Mouse (Mus musculus) kidney, embryonic 16.5 days (tissue): ENCODE measurements around the gene Fam161a. TPM values are rescaled to one million over a fixed set of nuclear protein-coding genes. Genes with fewer than 3 reads are reported as not detected.

Experiments used
- ATAC-seq: fragments of 200-750 bp; cut with Nextera tagmentation; 2 replicates; pipeline ENCODE4 v1.8.0; 2017; ENCODE audit warnings: moderate TSS enrichment; ENCODE audit not compliant: low FRiP score, low TSS enrichment
- H3K27ac ChIP-seq: fragments of 300-500 bp; sonication (generic); 2 replicates; pipeline ENCODE4 v1.5.1; 2014; ENCODE audit warnings: low read length
- H3K27me3 ChIP-seq: fragments of 300-500 bp; sonication (generic); 2 replicates; pipeline ENCODE4 v1.6.1; 2014; ENCODE audit warnings: low read length, control low read depth, mixed read lengths; ENCODE audit not compliant: insufficient read depth
- H3K36me3 ChIP-seq: fragments of 300-500 bp; sonication (generic); 2 replicates; pipeline ENCODE4 v1.6.1; 2014; ENCODE audit warnings: low read length, control low read depth, mixed read lengths; ENCODE audit not compliant: insufficient read depth
- H3K4me1 ChIP-seq: fragments of 300-500 bp; sonication (generic); 2 replicates; pipeline ENCODE4 v1.6.1; 2014; ENCODE audit warnings: low read length, control low read depth, mixed read lengths; ENCODE audit not compliant: insufficient read depth
- H3K4me2 ChIP-seq: fragments of 300-500 bp; sonication (generic); replicated peaks from 2 replicates; pipeline ENCODE4 v1.6.1; 2014; ENCODE audit warnings: low read depth, low read length
- H3K4me3 ChIP-seq: fragments of 300-500 bp; sonication (generic); 2 replicates; pipeline ENCODE4 v1.5.1; 2014; ENCODE audit warnings: mild to moderate bottlenecking, low read length
- H3K9ac ChIP-seq: fragments of 300-500 bp; sonication (generic); replicated peaks from 2 replicates; pipeline ENCODE4 v1.6.1; 2014; ENCODE audit warnings: low read length
- H3K9me3 ChIP-seq: fragments of 300-500 bp; sonication (generic); 2 replicates; pipeline ENCODE4 v1.6.1; 2016; ENCODE audit warnings: low read length, control low read depth
- WGBS: fragments of 180-500 bp; shearing (Covaris S2); extraction: QIAGEN DNeasy Blood & Tissue Kit; methylation state at CpG from one replicate; pipeline ENCODE4 v1.1.7; 2014; 5-methylcytosine and 5-hydroxymethylcytosine counted together
- polyA plus RNA-seq: library from polyadenylated mRNA; unstranded; fragments of >200 nt; fragmentation: Nextera tagmentation; extraction: Ambion mirVana; gene quantifications from 2 replicates; pipeline ENCODE4 v1.2.1, GENCODE M21; 2015

Fam161a gene
- polyA plus RNA-seq, 1 experiment from 2014 or later = 3.4 TPM

DNA sequence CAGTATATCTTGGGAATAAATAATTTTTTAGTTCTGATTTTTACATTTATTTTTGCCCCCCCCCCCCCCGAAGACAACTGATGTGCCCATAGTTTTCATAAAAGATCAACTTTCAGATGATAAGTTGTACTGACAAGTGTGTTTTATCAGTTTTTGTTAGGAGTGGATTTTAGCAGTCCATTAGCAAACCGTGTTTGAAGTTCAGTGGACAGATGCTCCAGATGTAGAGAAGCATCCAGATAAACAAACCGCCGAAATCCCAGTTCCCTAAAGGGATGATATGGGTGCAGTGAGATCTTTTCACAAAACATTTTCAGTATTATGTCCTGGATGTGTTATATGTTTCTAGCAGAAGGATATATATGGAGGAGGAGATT, 1.5 kb downstream of the Fam161a start:
- Histone ChIP-seq H3K9ac (peak overlapping the region; percentile 81; the same call in 1 of the 2 replicates), H3K4me3 (peak overlapping the region; percentile 56), H3K36me3 (peaks cover 7% of the 10 kb centered on the region), H3K9me3 (no peaks in the 10 kb centered on the region), H3K4me2 (peak overlapping the region; percentile 66), H3K4me1 (peaks cover 6% of the 10 kb centered on the region), H3K27ac (no peak overlapping the region), H3K27me3 (no peaks in the 10 kb centered on the region)
- no peak for ATAC-seq
- WGBS = 38% methylated on average over 4 of the region's 4 CpGs

GRCm38 (mm10) chr11:23013096-23013495, 5.8 kb downstream of the Fam161a start:
- WGBS = 78% methylated on average over 1 of the region's 1 CpGs

DNA sequence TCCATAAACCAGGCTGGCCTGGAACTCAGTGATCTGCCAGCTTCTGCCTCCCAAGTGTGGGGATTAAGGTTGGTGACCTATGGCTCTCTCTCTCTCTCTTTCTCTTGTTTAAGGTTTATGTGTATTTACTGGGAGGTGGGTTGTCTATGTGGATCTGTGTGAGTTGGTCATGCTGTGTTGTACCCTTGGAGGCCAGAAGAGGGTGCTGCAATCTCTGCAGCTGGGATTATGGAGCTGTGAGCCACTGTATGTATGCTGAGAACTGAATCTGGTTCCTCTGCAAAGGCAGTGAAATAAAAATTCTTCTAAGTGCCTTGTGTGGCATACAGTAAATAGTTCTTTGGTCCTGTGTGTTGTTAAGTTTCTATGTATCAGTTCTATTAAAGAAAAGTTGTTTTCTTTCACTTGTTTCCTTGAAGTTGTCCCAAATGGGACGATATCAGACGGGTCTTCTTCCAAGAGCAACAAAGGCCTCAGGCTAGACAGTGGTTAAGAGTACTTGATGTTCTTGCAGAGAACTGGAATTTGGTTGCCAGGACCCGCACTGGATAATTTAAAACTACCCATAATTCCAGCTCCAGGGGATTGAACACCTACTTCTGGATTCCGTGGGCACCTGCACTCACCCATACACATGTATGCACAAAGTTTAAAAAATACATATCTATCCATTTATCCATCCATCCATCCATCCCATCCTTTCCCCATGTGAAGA, 6.4 kb downstream of the Fam161a start:
- H3K9me3 ChIP-seq = peaks cover 4% of the 10 kb centered on the region
- H3K4me2 ChIP-seq = no peak overlapping the region
- WGBS = 89% methylated on average over 4 of the region's 4 CpGs
- H3K4me3 ChIP-seq = no peak overlapping the region
- no peaks in the 10 kb centered on the region for H3K27me3 ChIP-seq
- H3K9ac ChIP-seq = no peak overlapping the region
- H3K27ac ChIP-seq = no peak overlapping the region
- no peaks in the 10 kb centered on the region for H3K36me3 ChIP-seq
- no peak for ATAC-seq
- no peaks in the 10 kb centered on the region for H3K4me1 ChIP-seq

More at GRCm38 (mm10) chr11:23013096-23013495, 5.8 kb downstream of the Fam161a start:
- H3K4me1 ChIP-seq = no peaks in the 10 kb centered on the region
- ATAC-seq = no peak
- H3K9me3 ChIP-seq = no peaks in the 10 kb centered on the region
- H3K4me3 ChIP-seq = no peak overlapping the region
- H3K27me3 ChIP-seq = no peaks in the 10 kb centered on the region
- no peaks in the 10 kb centered on the region for H3K36me3 ChIP-seq
- H3K27ac ChIP-seq = no peak overlapping the region
- no peak overlapping the region for H3K9ac ChIP-seq
- no peak overlapping the region for H3K4me2 ChIP-seq

- no peaks in the 10 kb centered on the region for H3K36me3 ChIP-seq
- WGBS = 72% methylated on average over 6 of the region's 6 CpGs
- H3K9me3 ChIP-seq = peaks cover 4% of the 10 kb centered on the region
- H3K27me3 ChIP-seq = no peaks in the 10 kb centered on the region
- H3K4me2 ChIP-seq = no peak overlapping the region
- no peak overlapping the region for H3K9ac ChIP-seq
- H3K27ac ChIP-seq = no peak overlapping the region
- H3K4me3 ChIP-seq = no peak overlapping the region
- no peak for ATAC-seq
- H3K4me1 ChIP-seq = no peaks in the 10 kb centered on the region
These were observed 7.7 kb downstream of the Fam161a start for GRCm38 (mm10) chr11:23014996-23015395.

DNA sequence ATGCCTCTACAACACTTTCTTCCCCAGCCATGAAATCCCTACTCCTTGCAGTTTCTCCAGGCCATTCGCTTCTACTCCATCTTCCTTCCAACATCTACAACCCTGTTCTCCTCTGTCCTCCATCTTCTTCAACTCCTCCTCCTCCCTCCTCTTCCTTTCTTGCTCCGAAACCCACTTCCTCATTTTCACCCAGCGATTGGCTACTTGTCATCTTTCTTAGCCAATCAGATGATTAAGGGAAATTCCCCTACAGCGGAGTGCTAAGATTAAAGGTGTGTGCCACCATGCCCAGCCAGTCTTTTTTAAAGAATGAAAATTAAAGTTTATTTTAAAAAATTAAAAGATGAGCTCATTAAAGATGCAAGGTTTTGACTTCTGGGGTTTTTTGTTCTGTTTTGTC, 10.6 kb downstream of the Fam161a start:
- Histone ChIP-seq H3K4me3 (no peak overlapping the region), H3K4me1 (0 out of 2 replicates have a peak, but pooled peaks cover 3% of the 10 kb centered on the region), H3K9ac (no peak overlapping the region), H3K27ac (no peak overlapping the region), H3K9me3 (peaks cover 4% of the 10 kb centered on the region), H3K27me3 (no peaks in the 10 kb centered on the region), H3K4me2 (no peak overlapping the region), H3K36me3 (no peaks in the 10 kb centered on the region)
- WGBS = 91% methylated on average over 4 of the region's 4 CpGs
- ATAC-seq = no peak

GRCm38 (mm10) chr11:23020116-23020770, 12.9 kb downstream of the Fam161a start:
- peaks cover 4% of the 10 kb centered on the region for H3K9me3 ChIP-seq
- no peak for ATAC-seq
- no peaks in the 10 kb centered on the region for H3K27me3 ChIP-seq
- WGBS = 52% methylated on average over 24 of the region's 24 CpGs
- H3K4me1 ChIP-seq = 0 out of 2 replicates have a peak, but pooled peaks cover 3% of the 10 kb centered on the region
- no peak overlapping the region for H3K4me2 ChIP-seq
- H3K4me3 ChIP-seq = no peak overlapping the region
- no peak overlapping the region for H3K27ac ChIP-seq
- H3K36me3 ChIP-seq = no peaks in the 10 kb centered on the region
- peak overlapping the region; percentile 17; the same call in 1 of the 2 replicates for H3K9ac ChIP-seq

DNA sequence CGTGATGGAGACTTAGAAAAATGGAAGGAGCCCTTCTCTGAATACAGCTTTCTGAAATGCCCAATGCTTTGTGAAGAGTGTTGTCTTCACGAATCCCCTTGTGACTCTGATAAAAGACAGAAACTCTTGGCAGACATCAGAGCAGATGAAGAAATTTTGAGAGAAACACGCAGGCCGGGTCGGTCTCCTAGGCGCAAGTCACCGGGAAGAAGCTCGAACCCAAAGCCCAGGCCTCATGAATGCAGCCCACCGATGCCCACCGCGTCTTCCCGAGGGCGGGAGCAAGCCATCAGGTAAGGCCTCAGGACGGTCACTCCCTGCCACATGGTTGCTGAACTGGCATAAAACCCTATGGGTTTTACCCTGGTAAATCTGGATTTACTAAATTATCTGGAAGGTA, 13.5 kb downstream of the Fam161a start:
- 93% methylated on average over 14 of the region's 14 CpGs for WGBS
- 0 out of 2 replicates have a peak, but pooled peaks cover 3% of the 10 kb centered on the region for H3K4me1 ChIP-seq
- ATAC-seq = no peak

DNA sequence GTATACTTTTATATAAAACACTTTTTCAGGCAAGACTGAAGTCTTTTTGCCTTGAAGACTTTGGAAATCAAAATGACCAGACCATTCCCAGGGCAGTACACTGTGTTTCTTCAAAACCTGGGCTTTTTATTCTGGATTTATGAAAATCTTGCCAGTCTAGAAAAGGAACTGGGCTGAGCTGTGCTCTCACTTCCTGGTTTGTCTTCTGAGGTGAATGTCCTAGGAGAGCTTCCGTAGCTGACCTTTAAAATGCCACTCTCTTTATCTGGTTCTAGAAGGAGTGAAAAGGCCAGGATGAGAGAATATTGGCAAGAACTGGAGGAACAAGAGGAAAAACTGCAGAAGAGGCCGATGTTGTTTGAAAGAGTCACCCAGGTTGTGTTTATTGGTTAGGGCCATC, 15.8 kb downstream of the Fam161a start:
- H3K4me3 ChIP-seq = no peak overlapping the region
- H3K9ac ChIP-seq = no peak overlapping the region
- ATAC-seq = no peak
- H3K36me3 ChIP-seq = no peaks in the 10 kb centered on the region
- 0 out of 2 replicates have a peak, but pooled peaks cover 3% of the 10 kb centered on the region for H3K4me1 ChIP-seq
- no peaks in the 10 kb centered on the region for H3K27me3 ChIP-seq
- H3K9me3 ChIP-seq = peaks cover 4% of the 10 kb centered on the region
- no peak overlapping the region for H3K4me2 ChIP-seq
- no peak overlapping the region for H3K27ac ChIP-seq
- 98% methylated on average over 2 of the region's 2 CpGs for WGBS

More for the DNA sequence above, 13.5 kb downstream of the Fam161a start:
- Histone ChIP-seq H3K9me3 (peaks cover 4% of the 10 kb centered on the region), H3K9ac (no peak overlapping the region), H3K27ac (no peak overlapping the region), H3K36me3 (no peaks in the 10 kb centered on the region), H3K4me3 (no peak overlapping the region), H3K27me3 (no peaks in the 10 kb centered on the region), H3K4me2 (no peak overlapping the region)

DNA sequence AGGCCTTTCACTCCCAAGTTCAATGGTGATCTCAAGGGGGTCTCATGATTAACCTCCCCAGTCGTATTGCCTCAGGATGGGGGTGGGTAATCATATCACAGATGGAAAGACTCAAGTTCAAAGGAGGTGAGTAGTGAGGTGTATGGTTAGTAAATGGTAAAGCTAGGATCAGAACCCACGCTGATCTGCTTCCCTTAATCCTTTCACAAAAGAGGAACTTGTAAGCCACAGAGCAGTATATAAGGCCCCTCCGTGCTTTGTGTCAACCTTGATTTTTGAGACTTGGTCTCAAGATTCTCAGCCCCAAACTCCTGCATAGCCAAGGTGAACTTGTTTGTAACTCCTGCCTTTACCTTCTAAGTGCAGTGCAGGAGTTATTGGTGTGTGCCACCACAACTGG, 16.8 kb downstream of the Fam161a start:
- Histone ChIP-seq H3K9ac (no peak overlapping the region), H3K4me2 (no peak overlapping the region), H3K27me3 (no peaks in the 10 kb centered on the region), H3K4me3 (no peak overlapping the region), H3K9me3 (no peaks in the 10 kb centered on the region), H3K4me1 (0 out of 2 replicates have a peak, but pooled peaks cover 3% of the 10 kb centered on the region), H3K27ac (no peak overlapping the region), H3K36me3 (no peaks in the 10 kb centered on the region)
- WGBS = 82% methylated on average over 3 of the region's 3 CpGs
- ATAC-seq = no peak

GRCm38 (mm10) chr11:23028957-23029356, 21.6 kb downstream of the Fam161a start:
- no peak overlapping the region for H3K9ac ChIP-seq
- ATAC-seq = no peak
- H3K27ac ChIP-seq = no peak overlapping the region
- H3K36me3 ChIP-seq = no peaks in the 10 kb centered on the region
- 72% methylated on average over 3 of the region's 3 CpGs for WGBS
- no peak overlapping the region for H3K4me3 ChIP-seq
- no peaks in the 10 kb centered on the region for H3K9me3 ChIP-seq
- H3K4me1 ChIP-seq = no peaks in the 10 kb centered on the region
- H3K4me2 ChIP-seq = no peak overlapping the region
- H3K27me3 ChIP-seq = no peaks in the 10 kb centered on the region
